Mouse (Mus musculus): ENCODE measurements at regions not wholly inside any gene's neighbourhood (a gene's known extent, or its start where the extent isn't known, plus 50 kb on each side); places are given as distances from the start of the nearest gene placed in this dataset.

DNA sequence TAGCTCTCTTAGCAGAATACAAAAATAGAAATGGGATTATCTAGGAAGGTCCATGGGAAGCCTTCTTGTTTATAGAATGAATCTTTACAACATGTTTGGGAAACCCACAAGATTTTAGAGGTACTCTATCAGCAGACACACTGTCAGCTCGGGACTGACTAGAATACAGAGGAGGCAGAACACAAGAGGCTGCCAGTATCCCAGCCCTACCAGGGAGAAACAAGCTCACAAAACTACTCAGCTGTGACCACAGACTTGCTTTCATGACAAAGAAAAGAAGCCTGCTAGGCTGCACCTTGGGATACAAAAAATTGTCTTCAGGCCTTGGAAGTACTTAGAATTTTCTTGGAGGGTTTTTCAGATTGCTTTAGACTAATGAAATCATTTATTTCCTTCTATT lies 347.2 kb downstream of the Fgf9 start:
- TF ChIP-seq POLR2A (IDR thresholded peaks at IDR 0.05; ENCODE audit: borderline replicate concordance, insufficient read depth, low read length): no peak
- no peak for TF ChIP-seq CTCF (IDR thresholded peaks at IDR 0.05; ENCODE audit: borderline replicate concordance, insufficient read depth, low read depth, low read length)
